Mouse (Mus musculus): ENCODE results near the gene Serpinb6b. TPM values are rescaled to one million over a fixed set of nuclear protein-coding genes. Genes with fewer than 3 reads are reported as not detected.
"Not testable (repeated sequence)": the region's sequence is repeated elsewhere in the genome, so short reads cannot be mapped to it uniquely, and the experiment has no call there.

Gene Serpinb6b
- polyA plus RNA-seq, 1 experiment from 2014 or later = 15.7 TPM

- H3K27me3 ChIP-seq (ENCODE audit: control insufficient read depth, insufficient read depth, low read length) = not testable (repeated sequence)
- 52% methylated on average over 3 of the region's 3 CpGs for WGBS (ENCODE audit: insufficient replicate concordance)
These were observed 25.8 kb upstream of the Serpinb6b start for GRCm38 (mm10) chr13:32939191-32939590.

GRCm38 (mm10) chr13:32956537-32956936 lies 8.5 kb upstream of the Serpinb6b start:
- Histone ChIP-seq H3K9ac (ENCODE audit: low read depth, low read length) (no peak overlapping the region), H3K4me3 (ENCODE audit: low read depth, low read length) (no peak overlapping the region), H3K4me2 (no peak overlapping the region), H3K27me3 (ENCODE audit: control insufficient read depth, insufficient read depth, low read length) (no peaks in the 10 kb centered on the region), H3K27ac (ENCODE audit: low read depth, low read length) (no peak overlapping the region), H3K4me1 (ENCODE audit: control insufficient read depth, insufficient read depth, low read length) (0 out of 2 replicates have a peak, but pooled peaks cover 3% of the 10 kb centered on the region), H3K9me3 (replicated peaks; ENCODE audit: control insufficient read depth, low read length) (0 out of 2 replicates have a peak, but pooled peaks cover 2% of the 10 kb centered on the region), H3K36me3 (ENCODE audit: control insufficient read depth, insufficient read depth, low read length) (no peaks in the 10 kb centered on the region)
- WGBS (ENCODE audit: insufficient replicate concordance) = 53% methylated on average over 4 of the region's 4 CpGs
- ATAC-seq (replicated peaks; ENCODE audit: insufficient number of reproducible peaks, low FRiP score, low TSS enrichment) = no peak

More at GRCm38 (mm10) chr13:32939191-32939590, 25.8 kb upstream of the Serpinb6b start:
- H3K36me3 ChIP-seq (ENCODE audit: control insufficient read depth, insufficient read depth, low read length); H3K4me2 ChIP-seq; H3K27ac ChIP-seq (ENCODE audit: low read depth, low read length); H3K4me3 ChIP-seq (ENCODE audit: low read depth, low read length); H3K9ac ChIP-seq (ENCODE audit: low read depth, low read length); H3K4me1 ChIP-seq (ENCODE audit: control insufficient read depth, insufficient read depth, low read length); H3K9me3 ChIP-seq (replicated peaks; ENCODE audit: control insufficient read depth, low read length); ATAC-seq (replicated peaks; ENCODE audit: insufficient number of reproducible peaks, low FRiP score, low TSS enrichment): not testable (repeated sequence)

- H3K27ac ChIP-seq (ENCODE audit: low read depth, low read length) = peak overlapping the region; percentile 50
- H3K27me3 ChIP-seq (ENCODE audit: control insufficient read depth, insufficient read depth, low read length) = no peaks in the 10 kb centered on the region
- H3K4me1 ChIP-seq (ENCODE audit: control insufficient read depth, insufficient read depth, low read length) = 0 out of 2 replicates have a peak, but pooled peaks cover 13% of the 10 kb centered on the region
- no peak for ATAC-seq (replicated peaks; ENCODE audit: insufficient number of reproducible peaks, low FRiP score, low TSS enrichment)
- H3K9me3 ChIP-seq (replicated peaks; ENCODE audit: control insufficient read depth, low read length) = 0 out of 2 replicates have a peak, but pooled peaks cover 2% of the 10 kb centered on the region
- no peak overlapping the region for H3K9ac ChIP-seq (ENCODE audit: low read depth, low read length)
- H3K4me2 ChIP-seq = no peak overlapping the region
- WGBS (ENCODE audit: insufficient replicate concordance) = 46% methylated on average over 4 of the region's 4 CpGs
- H3K36me3 ChIP-seq (ENCODE audit: control insufficient read depth, insufficient read depth, low read length) = no peaks in the 10 kb centered on the region
- no peak overlapping the region for H3K4me3 ChIP-seq (ENCODE audit: low read depth, low read length)
These were observed 7.1 kb upstream of the Serpinb6b start for GRCm38 (mm10) chr13:32957917-32958316.

GRCm38 (mm10) chr13:32958521-32958920 lies 6.5 kb upstream of the Serpinb6b start:
- not testable (repeated sequence) for ATAC-seq (replicated peaks; ENCODE audit: insufficient number of reproducible peaks, low FRiP score, low TSS enrichment)

GRCm38 (mm10) chr13:32963990-32964753 lies 837 bp upstream of the Serpinb6b start:
- no peak overlapping the region for H3K9ac ChIP-seq (ENCODE audit: low read depth, low read length)
- no peak for ATAC-seq (replicated peaks; ENCODE audit: insufficient number of reproducible peaks, low FRiP score, low TSS enrichment)
- WGBS (ENCODE audit: insufficient replicate concordance) = 70% methylated on average over 9 of the region's 9 CpGs

More at GRCm38 (mm10) chr13:32958521-32958920, 6.5 kb upstream of the Serpinb6b start:
- not testable (repeated sequence) for H3K4me3 ChIP-seq (ENCODE audit: low read depth, low read length); H3K36me3 ChIP-seq (ENCODE audit: control insufficient read depth, insufficient read depth, low read length); H3K9ac ChIP-seq (ENCODE audit: low read depth, low read length); H3K4me2 ChIP-seq; H3K27ac ChIP-seq (ENCODE audit: low read depth, low read length); H3K9me3 ChIP-seq (replicated peaks; ENCODE audit: control insufficient read depth, low read length); H3K27me3 ChIP-seq (ENCODE audit: control insufficient read depth, insufficient read depth, low read length)
- 43% methylated on average over 7 of the region's 7 CpGs for WGBS (ENCODE audit: insufficient replicate concordance)
- H3K4me1 ChIP-seq (ENCODE audit: control insufficient read depth, insufficient read depth, low read length) = 0 out of 2 replicates have a peak, but pooled peaks cover 15% of the 10 kb centered on the region

GRCm38 (mm10) chr13:32966116-32966515 lies 1.1 kb downstream of the Serpinb6b start:
- Histone ChIP-seq H3K9me3 (replicated peaks; ENCODE audit: control insufficient read depth, low read length) (no peaks in the 10 kb centered on the region), H3K4me3 (ENCODE audit: low read depth, low read length) (no peak overlapping the region), H3K9ac (ENCODE audit: low read depth, low read length) (0 out of 2 replicates have a peak overlapping the region, but pooled peaks have one; percentile 61), H3K36me3 (ENCODE audit: control insufficient read depth, insufficient read depth, low read length) (no peaks in the 10 kb centered on the region), H3K27me3 (ENCODE audit: control insufficient read depth, insufficient read depth, low read length) (no peaks in the 10 kb centered on the region), H3K4me1 (ENCODE audit: control insufficient read depth, insufficient read depth, low read length) (peaks cover 15% of the 10 kb centered on the region; the same call in 1 of the 2 replicates), H3K4me2 (peak overlapping the region; percentile 68), H3K27ac (ENCODE audit: low read depth, low read length) (no peak overlapping the region)
- 57% methylated on average over 5 of the region's 5 CpGs for WGBS (ENCODE audit: insufficient replicate concordance)
- no peak for ATAC-seq (replicated peaks; ENCODE audit: insufficient number of reproducible peaks, low FRiP score, low TSS enrichment)

More at GRCm38 (mm10) chr13:32963990-32964753, 837 bp upstream of the Serpinb6b start:
- H3K9me3 ChIP-seq (replicated peaks; ENCODE audit: control insufficient read depth, low read length) = no peaks in the 10 kb centered on the region
- no peak overlapping the region for H3K4me3 ChIP-seq (ENCODE audit: low read depth, low read length)
- H3K36me3 ChIP-seq (ENCODE audit: control insufficient read depth, insufficient read depth, low read length) = no peaks in the 10 kb centered on the region
- H3K27me3 ChIP-seq (ENCODE audit: control insufficient read depth, insufficient read depth, low read length) = no peaks in the 10 kb centered on the region
- no peak overlapping the region for H3K27ac ChIP-seq (ENCODE audit: low read depth, low read length)
- H3K4me2 ChIP-seq = no peak overlapping the region
- peaks cover 15% of the 10 kb centered on the region; the same call in 1 of the 2 replicates for H3K4me1 ChIP-seq (ENCODE audit: control insufficient read depth, insufficient read depth, low read length)

GRCm38 (mm10) chr13:32967233-32967632 lies 2.2 kb downstream of the Serpinb6b start:
- Histone ChIP-seq H3K4me2 (no peak overlapping the region), H3K27me3 (ENCODE audit: control insufficient read depth, insufficient read depth, low read length) (no peaks in the 10 kb centered on the region), H3K9me3 (replicated peaks; ENCODE audit: control insufficient read depth, low read length) (no peaks in the 10 kb centered on the region), H3K4me3 (ENCODE audit: low read depth, low read length) (no peak overlapping the region), H3K9ac (ENCODE audit: low read depth, low read length) (no peak overlapping the region), H3K36me3 (ENCODE audit: control insufficient read depth, insufficient read depth, low read length) (no peaks in the 10 kb centered on the region), H3K4me1 (ENCODE audit: control insufficient read depth, insufficient read depth, low read length) (peaks cover 12% of the 10 kb centered on the region; the same call in 1 of the 2 replicates), H3K27ac (ENCODE audit: low read depth, low read length) (no peak overlapping the region)
- ATAC-seq (replicated peaks; ENCODE audit: insufficient number of reproducible peaks, low FRiP score, low TSS enrichment) = no peak

GRCm38 (mm10) chr13:32968353-32968984 lies 3.5 kb downstream of the Serpinb6b start:
- Histone ChIP-seq H3K4me2 (peak overlapping the region; percentile 27; the same call in 1 of the 2 replicates), H3K9me3 (replicated peaks; ENCODE audit: control insufficient read depth, low read length) (no peaks in the 10 kb centered on the region), H3K9ac (ENCODE audit: low read depth, low read length) (no peak overlapping the region), H3K27me3 (ENCODE audit: control insufficient read depth, insufficient read depth, low read length) (no peaks in the 10 kb centered on the region), H3K27ac (ENCODE audit: low read depth, low read length) (0 out of 2 replicates have a peak overlapping the region, but pooled peaks have one; percentile 22), H3K36me3 (ENCODE audit: control insufficient read depth, insufficient read depth, low read length) (no peaks in the 10 kb centered on the region), H3K4me3 (ENCODE audit: low read depth, low read length) (no peak overlapping the region), H3K4me1 (ENCODE audit: control insufficient read depth, insufficient read depth, low read length) (peaks cover 3% of the 10 kb centered on the region; the same call in 1 of the 2 replicates)
- 56% methylated on average over 5 of the region's 5 CpGs for WGBS (ENCODE audit: insufficient replicate concordance)
- ATAC-seq (replicated peaks; ENCODE audit: insufficient number of reproducible peaks, low FRiP score, low TSS enrichment) = no peak; the same call in 1 of the 2 replicates

All from heart, embryonic 11.5 days (tissue).